Mouse (Mus musculus): ENCODE results near the gene Igsf9.

DNA sequence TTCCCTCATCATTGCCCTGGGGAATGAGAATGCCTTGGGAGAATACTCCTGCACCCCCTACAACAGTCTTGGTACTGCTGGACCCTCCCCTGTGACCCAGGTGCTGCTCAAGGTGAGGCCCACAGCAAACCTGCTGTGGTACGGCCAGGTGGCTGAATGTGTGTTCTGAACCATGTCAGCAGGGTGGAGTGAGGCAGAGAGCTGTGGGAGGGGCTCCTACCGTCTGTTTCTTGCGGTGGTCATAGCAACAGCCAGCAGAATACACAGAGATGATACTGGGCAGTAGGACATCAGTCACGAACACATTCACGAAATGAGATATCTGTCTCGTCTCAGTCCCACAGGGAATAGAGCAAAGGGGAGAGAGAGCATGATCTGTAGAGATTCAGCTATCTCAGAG lies 11.9 kb downstream of the Igsf9 start:
- no peak for TF ChIP-seq ZC3H11A (IDR thresholded peaks at IDR 0.05; ENCODE audit: borderline replicate concordance, low read depth, low read length)
- no peak for TF ChIP-seq MAFK (IDR thresholded peaks at IDR 0.05; ENCODE audit: insufficient read depth, low read depth, low read length)
- no peak for TF ChIP-seq HCFC1 (IDR thresholded peaks at IDR 0.05; ENCODE audit: borderline replicate concordance, insufficient read depth, low read length)

Measured in ES-E14 (cell line).